Mouse (Mus musculus) heart, adult 9 months (tissue): ENCODE data around the gene Gm33543.

ENCODE experiments used
- DNase-seq, 2 experiments: peaks; one replicate each; pipeline ENCODE4 v3.0.0; 2022; ENCODE audit warnings: low spot score in 2 of 2

Gm33543 gene

GRCm38 (mm10) chr10:95842789-95843637, at the start of gene Gm33543:
TSS of gene Gm33543 (minus strand) at chr10:95842930.
- no peak for DNase-seq

- no peak for DNase-seq
Observed at GRCm38 (mm10) chr10:95892132-95892531, 49.4 kb upstream of the Gm33543 start.

- DNase-seq = no peak
Observed at GRCm38 (mm10) chr10:95891214-95891960, 48.7 kb upstream of the Gm33543 start.

- no peak for DNase-seq
Observed at GRCm38 (mm10) chr10:95883761-95884517, 41.2 kb upstream of the Gm33543 start.

- no peak for DNase-seq
Observed at GRCm38 (mm10) chr10:95882036-95882435, 39.3 kb upstream of the Gm33543 start.

GRCm38 (mm10) chr10:95879983-95880934, 37.5 kb upstream of the Gm33543 start:
- no peak for DNase-seq

- no peak for DNase-seq
Observed at GRCm38 (mm10) chr10:95870782-95871181, 28.1 kb upstream of the Gm33543 start.

GRCm38 (mm10) chr10:95868348-95868747, 25.6 kb upstream of the Gm33543 start:
- DNase-seq = no peak

- DNase-seq = no peak
Observed at GRCm38 (mm10) chr10:95867596-95867995, 24.9 kb upstream of the Gm33543 start.

- DNase-seq = peak; percentile 21 to 45
Observed at GRCm38 (mm10) chr10:95864349-95865124, 21.8 kb upstream of the Gm33543 start.

GRCm38 (mm10) chr10:95862664-95863063, 19.9 kb upstream of the Gm33543 start:
- no peak for DNase-seq

GRCm38 (mm10) chr10:95858164-95858563, 15.4 kb upstream of the Gm33543 start:
- DNase-seq = peak in 1 of 2 experiments; percentile 39

- no peak for DNase-seq
Observed at GRCm38 (mm10) chr10:95855411-95855810, 12.7 kb upstream of the Gm33543 start.

- DNase-seq = peak in 1 of 2 experiments; percentile 7
Observed at GRCm38 (mm10) chr10:95850504-95850903, 7.8 kb upstream of the Gm33543 start.

- no peak for DNase-seq
Observed at GRCm38 (mm10) chr10:95846739-95847138, 4.0 kb upstream of the Gm33543 start.

GRCm38 (mm10) chr10:95846281-95846680, 3.6 kb upstream of the Gm33543 start:
- DNase-seq = no peak

- DNase-seq = no peak
Observed at GRCm38 (mm10) chr10:95843878-95844277, 1.1 kb upstream of the Gm33543 start.

- DNase-seq = no peak
Observed at GRCm38 (mm10) chr10:95841241-95841640, 1.5 kb downstream of the Gm33543 start.

- peak in 1 of 2 experiments; percentile 3 for DNase-seq
Observed at GRCm38 (mm10) chr10:95839803-95840202, 2.9 kb downstream of the Gm33543 start.

- DNase-seq = no peak
Observed at GRCm38 (mm10) chr10:95839036-95839435, 3.7 kb downstream of the Gm33543 start.
